Mouse (Mus musculus) ZHBTc4 (cell line): Measurements from ENCODE around the gene Creb3l2.
A peak's percentile ranks its signal among the peaks of the same experiment; 100 is the strongest.

Experiments used
- DNase-seq: peaks from one replicate; pipeline ENCODE4 v3.0.0-alpha.2; 2011; ENCODE audit warnings: low read depth, low spot score

The Creb3l2 gene

DNA sequence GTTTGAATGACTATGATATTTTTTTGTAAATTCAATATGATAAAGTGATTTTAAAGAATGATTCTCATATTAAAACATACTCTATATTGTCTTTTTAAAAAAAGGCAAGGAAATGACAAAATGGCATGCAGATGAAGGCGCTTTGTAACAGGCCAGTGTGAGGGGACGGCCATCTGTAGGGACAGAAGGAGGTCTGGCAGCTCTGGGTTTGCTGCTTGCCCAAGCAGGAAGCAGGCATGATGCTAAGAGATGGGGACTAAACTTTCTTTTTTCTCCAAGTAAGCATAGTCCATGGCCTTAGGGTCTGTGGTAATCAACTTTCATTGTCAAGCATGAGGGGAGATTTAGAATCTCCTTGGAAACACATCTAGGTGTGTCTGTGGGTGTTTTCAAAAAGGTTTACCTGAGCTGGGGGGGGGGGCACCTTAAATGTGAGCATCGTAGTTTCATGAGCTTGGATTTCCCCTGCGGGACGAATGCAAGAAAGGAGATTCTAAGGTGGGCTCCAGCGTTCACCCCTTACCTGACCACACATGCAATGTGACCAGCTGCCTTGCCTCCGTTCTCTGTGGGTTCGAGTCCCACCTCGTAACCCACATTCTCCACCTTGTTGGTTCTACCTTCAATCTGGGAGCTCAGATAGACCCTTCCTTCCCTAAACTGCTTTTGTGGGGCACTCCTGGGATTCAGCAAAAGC is 115.9 kb downstream of the Creb3l2 start:
- no peak for DNase-seq

DNA sequence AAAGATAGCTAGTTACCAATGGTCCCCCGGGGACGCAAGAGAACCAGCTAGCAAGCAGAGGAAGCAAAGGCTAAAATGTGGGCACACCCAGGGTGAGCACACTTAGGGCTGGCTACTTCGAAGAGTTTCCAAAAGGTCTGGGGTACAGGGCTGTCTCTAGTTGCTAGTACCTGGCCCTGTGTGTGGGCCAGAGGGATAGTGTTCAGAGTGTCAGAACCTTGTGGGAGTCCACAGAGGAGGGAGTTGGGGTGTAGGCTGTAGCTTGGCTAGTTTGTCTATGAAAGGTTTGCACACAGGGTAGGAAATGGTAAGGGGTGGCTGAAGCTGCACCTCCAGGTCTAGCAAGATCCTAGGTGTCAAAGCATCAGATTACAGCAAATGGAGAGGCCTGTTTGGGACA is 116.9 kb downstream of the Creb3l2 start:
- DNase-seq, result no peak

DNA sequence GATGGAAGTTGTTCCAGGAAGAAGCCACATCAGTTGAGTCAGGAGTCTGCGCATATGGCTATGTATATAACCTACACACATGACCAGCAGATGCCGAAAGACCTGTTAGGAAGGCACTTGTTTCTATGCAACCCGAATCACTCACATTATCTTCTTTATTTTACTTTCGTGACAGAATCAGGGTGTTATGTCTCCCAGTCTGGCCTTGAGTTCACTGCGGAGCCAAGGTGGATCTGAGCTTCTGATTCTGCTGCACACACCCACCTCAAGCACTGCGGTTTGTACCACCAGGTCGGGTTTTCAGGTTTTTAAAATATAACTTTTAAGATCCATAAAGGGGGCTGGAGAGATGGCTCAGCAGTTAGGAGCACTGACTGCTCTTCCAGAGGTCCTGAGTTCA is 119.3 kb downstream of the Creb3l2 start:
- no peak for DNase-seq

DNA sequence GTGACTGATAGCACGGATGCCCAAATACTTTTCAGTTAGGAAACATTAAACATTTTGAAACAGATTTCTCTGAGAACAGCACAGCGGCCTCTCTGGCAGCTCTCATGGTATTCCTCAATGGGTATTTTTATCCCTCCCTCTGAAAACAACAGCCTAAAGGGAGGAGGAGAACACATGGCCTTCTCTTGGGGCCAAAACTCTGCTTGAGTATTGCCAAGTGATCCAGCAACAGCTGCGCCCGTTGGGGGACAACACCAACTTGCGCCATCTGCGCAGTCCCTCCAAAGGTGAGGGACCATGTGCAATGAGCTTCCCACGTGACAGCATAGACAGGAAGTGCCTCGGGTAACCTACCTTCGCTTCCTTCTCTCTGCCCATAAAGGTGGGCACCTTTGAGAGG is 119.9 kb downstream of the Creb3l2 start:
- no peak for DNase-seq

DNA sequence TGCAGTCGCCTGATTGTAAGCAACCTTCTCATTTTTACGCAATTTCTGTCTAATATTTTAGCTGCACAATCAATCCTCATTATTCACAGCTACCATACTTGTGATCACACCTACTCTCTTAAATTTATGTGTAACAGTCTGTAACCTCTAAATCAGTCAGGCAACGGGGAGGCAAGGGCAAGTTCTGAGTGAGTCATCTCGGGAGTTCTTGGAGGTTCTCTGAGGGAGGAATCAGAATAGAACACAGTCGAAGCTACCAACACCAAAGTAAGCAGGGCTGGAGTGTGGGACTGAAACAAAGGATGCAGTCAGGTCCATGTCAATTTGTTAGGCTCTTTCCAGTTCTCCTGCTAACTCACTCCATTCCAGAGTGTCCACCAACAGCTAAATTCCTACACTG is 124.0 kb downstream of the Creb3l2 start:
- no peak for DNase-seq

DNA sequence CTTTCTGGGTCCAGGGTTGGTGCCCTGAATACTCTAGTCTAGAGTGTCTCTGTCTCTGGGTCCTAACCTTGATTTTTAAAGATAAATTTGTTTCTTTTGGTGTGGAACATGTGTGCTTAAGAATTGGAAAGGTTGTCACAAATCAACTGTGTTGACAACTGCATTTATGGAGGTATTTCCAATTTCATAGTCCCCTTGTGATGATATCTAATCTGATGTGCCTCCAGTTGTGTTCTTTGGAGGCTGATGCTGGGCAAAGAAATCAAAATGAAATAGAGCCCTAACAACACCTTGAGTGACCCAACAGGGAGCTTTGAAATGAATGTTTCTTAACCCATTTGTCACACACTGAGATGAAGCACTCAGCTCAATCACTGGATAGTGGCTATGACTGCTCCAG is 126.5 kb downstream of the Creb3l2 start:
- no peak for DNase-seq

DNA sequence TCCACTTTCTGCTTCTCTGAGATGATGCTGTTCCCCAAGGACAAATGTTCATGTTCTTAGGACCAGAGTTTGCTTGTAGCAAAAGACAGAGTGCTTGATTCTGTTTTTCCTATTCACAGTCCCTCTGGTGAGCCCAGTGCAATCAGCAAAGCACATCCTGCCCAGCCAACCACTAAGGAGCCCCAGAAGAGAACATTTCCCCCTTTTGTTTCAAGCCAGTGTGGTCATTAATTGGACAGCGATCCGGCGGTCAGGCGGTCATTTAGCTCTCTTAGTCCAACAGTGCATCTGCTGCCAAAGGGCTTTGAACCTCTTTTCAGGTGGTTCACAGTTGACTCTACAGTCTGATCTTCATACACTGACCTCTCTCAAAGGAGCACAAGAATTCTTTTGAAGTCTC is 131.3 kb downstream of the Creb3l2 start:
- no peak for DNase-seq

DNA sequence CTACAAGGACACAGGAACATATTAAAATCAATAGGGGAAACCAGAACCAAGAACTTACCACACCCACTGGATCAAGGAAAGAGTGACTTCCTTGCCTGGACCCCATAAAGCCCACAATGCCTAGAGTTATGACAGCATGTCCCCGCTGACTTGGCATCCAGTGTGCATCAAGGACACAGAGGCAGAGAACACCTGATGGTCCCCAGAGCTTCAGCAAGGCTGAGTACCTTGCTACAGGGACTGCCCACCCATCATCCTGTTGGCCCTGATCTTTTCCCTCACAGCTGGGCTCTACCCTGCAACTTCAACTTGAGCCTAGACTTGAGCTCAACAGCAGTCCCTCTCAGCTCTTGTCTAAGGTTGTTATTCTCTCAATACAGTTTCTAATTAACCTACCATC is 135.3 kb downstream of the Creb3l2 start:
- no peak for DNase-seq

DNA sequence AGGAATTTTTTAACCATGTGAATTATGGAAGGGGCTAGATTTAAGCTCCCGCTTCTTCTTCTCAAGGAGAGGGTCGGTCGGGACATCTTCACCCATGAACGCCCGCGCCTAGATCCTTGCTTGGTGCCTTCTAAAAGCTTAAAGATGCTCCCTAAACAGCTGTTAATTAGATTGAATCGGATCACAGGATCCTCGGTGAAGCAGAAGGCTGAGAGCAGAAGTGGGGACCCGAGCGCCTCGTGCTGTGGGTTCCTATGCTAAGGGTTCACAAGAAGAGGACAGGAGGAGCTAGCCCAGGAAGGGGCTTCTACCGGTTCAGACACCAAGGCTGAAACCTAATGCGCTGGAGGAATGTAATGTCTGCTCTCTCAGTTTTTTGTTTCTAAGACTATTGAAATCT is 141.5 kb downstream of the Creb3l2 start:
- DNase-seq, result no peak

DNA sequence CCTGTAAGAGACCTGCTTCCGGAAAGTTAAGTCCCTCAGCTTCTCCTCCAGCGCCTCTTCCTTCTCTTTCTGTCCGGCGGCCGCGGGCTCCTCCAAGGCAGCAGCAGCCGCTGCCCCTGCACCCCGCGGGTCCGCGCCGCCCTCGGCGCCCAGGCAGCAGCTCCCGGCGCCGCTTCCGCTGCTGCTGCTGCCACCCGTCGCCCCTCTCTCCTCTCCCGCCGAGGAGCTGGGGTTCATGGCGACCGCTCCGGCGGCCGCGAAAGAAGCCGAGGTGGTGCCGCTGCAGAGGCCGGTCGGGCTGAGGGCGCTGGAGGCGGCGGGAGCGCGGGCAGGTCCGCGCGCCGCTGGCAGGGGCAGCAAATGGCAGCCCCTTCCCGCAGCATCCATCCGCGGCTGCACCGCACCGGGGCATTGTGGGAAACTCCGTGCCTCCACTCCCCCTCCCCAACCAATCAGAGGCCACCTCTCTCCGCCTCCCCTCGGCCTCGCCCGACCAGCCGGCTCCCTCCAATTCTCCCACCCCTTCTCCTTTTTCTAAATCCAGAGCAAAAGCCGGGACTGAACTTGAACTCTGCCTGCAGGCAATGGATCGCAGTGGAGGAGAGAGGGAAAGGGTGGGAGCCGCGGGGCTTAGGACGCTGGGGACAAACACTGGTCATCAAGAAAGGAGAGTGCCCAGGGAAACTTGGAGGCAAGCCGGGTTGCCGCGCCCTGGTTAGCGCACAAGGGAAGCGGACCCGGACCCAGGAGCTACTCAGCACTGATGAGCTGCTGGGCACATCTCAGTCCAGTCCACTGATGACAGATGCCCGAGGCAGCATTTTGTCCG is 142.2 kb downstream of the Creb3l2 start, which contains the start of gene Dgki:
Dgki (minus strand) TSS at position 623 of the 829 bp plus-strand sequence.
- peak; percentile 60 for DNase-seq

DNA sequence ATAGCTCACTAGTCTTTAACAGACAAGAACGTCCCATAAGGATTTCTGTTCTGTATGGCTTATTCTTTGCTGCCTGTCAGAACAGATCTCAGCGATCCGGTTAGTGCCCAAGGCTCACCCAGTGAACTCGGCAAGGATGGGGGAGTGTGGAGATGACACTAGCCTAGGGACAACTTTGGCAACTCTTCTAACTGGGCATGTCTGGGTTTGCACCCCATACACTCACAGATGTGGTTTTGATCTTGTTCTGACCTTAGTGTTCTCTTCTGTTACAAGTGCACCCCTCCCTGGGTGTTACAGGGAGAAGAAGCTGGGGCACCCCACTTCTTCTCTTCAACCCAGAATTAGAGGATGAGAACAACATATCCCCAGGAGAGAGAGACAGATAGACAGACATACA is 143.0 kb downstream of the Creb3l2 start:
- DNase-seq, result no peak

DNA sequence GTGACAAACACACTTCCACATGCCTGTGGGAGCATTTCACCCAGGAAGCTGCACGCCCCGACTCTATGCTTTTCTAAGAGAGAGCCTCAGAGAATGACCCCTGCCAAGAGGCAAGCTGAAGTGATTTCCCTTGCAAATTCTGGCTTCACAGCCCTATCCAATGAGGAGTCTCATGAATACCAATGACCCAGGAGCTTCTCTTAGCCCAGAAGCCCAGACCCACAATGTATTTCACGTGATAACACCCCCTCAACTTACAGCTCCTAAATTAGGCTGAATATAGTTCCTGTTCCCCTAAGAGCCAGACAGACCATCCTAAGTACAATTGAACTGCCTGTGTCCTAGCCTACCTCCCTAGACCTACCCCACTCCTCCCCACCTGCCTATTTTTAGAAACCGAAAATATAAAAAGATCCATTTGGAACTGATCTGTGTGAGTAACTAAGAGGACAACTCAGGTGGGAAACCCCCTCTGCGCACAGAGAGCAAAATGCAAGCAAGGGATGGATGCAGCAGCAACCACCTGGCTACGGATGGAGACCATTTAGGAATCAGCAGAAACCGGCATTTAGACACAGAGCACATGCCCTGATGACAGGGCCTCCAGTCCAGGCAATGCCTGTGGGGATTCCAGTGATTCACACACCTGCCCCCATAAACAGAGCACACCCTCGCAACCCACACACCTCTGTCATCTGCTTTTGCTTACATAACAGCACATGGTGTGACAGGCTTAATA is 144.0 kb downstream of the Creb3l2 start:
- DNase-seq, result no peak

DNA sequence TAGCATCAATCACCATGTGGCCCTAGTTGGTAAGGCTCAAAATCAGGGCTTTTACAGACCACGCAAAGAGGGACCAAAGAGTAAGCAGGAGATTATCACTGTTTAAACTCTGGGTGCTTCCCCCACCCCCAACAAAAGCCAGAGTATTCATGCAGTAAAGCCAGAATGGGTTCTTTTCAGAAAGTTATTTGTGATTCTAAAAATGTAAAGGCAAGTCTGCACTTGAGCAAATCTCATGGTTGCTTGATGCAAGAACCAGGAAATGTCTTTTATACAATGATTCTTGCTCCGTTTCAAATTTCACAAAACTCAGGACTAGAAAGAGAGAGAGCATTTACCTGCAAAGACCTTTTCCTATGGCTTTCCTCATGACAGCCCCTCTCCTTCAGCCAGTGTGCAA is 149.9 kb downstream of the Creb3l2 start:
- DNase-seq, result no peak

DNA sequence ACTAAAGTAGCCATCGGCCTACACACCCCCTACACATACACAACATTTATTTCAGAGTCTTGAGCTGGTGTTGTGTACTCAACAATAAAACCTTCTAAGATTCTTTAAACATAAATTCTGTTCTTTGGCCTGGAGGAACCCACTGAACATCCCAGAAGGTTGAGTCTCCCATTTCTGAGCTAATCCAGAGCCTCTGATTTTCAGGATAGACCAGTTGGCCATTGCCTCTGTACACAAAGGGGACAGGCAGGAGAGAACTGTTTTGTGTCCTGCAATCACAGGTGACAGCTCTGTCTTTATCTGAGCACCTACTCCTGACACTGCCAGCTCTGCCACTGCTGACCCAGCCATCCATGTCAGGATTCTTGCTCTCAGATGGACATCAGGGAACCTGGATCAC is 150.8 kb downstream of the Creb3l2 start:
- no peak for DNase-seq

DNA sequence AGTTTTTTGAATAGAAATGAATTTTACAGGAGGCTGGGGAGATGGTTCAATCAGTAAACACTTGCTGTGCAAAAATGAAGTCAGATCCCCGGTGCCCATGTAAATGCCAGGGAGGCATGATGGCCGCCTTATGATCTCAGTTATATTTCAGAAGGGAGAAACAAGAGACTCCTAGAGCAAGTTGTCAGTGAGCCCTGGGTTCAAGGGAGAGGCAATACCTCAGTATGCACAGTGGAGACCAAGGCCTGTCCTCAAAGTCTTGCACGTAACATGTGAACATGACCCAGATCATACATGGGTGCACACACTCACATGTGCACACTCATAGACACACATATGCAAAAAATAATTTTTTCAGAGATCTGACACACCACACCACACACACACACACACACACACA is 151.3 kb downstream of the Creb3l2 start:
- no peak for DNase-seq

DNA sequence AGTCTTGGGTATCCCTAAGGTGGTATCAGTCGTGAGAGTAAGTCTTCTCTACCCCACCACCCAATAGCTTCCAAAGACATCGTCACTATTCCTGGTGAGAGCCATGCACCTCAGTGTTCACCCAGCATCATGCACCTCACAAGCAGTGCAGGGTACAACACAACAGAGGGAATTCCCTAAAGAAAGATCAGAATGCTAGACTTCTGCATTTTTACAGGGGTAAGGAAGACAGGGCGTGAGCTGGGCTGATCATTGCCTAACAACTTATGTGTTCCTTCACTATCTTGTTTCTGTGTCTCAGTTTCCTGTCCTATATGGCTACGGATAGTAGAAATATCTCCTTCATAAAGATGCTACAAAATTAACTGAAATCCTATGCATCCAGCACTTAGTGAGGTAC is 155.8 kb downstream of the Creb3l2 start:
- DNase-seq, result no peak

DNA sequence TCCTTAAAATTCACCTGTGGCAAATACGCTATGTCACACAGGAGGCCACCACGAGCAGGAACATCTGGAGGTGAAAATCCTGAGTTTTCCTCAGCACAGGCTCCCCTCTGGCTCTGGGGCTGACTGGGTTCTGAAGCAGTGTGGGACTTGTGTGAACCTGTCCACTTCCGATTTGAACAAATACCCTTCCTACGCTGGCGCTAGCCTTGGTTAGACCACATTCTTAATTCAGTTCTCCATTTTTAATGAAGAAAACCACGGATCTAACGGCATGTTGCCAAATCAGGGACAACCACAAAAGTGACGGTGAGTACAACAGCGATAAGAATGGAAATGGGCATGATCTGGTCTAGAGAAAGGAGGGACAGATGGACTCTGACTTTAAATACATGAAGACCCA is 157.1 kb downstream of the Creb3l2 start:
- no peak for DNase-seq

DNA sequence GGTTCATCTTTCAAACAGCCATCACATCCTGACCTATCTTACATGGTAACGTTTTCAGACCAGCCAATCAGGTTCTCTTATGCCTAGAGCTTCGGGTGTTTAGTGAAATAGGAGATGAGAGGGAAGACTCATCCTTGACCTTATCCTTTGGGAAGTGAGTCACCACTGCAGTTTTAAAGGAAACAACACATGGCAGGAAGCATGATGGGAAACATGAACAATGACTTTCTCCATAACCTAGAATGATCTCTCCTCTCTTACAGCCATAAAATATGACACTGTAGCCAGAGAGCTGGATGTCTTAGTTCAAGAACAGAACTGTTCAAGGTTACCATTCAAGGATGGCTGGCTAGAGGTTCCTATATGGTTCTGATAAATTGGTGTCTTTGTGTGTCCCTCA is 158.6 kb downstream of the Creb3l2 start:
- DNase-seq, result no peak

DNA sequence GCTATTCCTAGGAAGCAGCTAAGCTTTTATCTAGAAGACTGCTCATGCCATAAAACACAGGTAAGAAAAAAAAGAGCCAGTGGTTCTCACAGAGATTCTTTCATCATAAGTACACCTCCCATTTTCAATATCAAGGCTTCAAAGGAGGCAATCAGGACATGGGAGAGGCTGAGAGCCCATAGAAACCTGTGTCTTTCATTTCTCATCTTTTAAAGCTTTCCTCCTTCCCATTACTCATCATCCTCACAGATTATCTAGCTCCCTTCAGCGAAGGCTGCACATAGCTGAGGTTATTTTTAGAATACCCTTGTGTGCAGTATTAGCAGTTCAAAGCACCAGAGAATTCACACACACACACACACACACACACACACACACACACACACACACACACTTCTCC is 159.3 kb downstream of the Creb3l2 start:
- DNase-seq, result no peak
